Mouse (Mus musculus) monocyte, adult 2 months (primary cell): Measurements from ENCODE around the gene Fadd.

Experiments
- DNase-seq, 2 experiments: peaks; one replicate each; pipeline ENCODE4 v3.0.0; 2022; ENCODE audit warnings: low spot score in 2 of 2, low read depth in 1 of 2

Fadd gene

DNA sequence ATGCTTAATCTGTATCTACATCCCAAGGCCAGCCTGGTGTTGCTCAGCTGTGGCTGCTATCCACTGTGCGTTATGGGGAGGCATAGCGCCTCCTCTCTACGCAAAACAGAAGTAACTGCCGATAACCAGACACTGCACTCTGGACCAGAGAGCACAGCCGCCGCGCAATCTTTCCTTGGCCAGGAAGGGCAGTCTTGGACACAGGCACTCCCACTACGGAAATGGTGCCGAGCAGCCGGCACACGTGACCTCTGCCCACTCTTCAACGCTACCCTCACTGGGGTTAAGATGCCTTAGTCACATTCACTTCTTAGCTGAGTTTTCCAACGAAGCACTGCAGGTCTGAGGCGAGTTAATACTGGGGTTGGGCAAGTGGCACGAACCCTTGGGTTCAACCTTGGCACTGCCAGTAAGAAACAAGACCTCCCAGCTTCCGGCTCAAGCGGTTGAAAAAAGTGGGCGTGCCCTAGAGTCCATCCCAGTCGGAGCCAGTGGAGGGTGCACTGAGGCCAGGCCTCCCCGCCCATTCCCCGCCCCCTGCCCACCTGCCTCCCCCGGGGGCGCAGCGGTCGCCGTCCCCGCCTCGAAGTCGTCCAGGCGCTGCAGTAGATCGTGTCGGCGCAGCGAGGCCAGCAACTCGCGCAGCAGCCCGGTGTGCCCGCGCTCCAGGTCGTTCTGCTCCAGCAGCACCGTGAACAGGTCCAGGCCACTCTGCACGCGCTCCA, 542 bp downstream of the Fadd start:
- DNase-seq = peak; percentile 71 to 72

DNA sequence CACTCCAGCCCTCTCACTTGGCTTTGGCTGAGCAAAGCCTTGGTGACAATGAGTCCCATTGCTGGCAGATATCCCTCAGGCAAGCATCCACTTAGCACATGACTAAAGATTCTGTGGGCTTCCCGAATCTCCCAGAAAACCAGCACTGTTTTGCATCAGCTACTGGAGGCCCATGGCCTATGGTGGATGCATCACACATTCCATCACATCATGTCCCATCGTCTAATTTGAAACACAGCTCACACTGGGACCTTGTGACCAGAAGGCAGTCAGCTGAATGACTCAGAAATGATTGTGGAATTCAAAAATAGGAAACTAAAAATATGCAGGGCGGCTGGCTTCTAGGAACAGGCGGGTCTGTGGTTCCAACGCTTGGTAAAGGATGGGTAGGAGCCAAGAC, 4.4 kb downstream of the Fadd start:
- no peak for DNase-seq

DNA sequence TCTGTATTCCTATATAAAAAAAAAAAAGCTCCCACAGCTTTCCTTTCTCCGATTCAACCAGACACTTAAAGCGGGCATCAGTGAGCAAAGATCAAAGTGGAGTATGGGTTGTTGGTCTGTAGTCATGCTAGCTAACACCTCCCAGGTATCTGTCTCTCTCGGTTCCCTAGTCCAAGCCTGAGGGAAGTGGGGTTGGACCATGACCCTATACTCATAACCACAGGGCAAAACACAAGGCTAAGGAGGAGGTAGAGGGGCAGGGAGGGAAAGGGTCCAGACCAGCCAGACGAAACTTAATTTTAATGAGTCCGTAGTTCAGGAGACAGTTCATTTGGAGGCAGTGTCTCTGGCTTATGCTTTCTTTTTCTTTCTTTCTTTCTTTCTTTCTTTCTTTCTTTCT, 10.0 kb downstream of the Fadd start:
- DNase-seq = no peak

DNA sequence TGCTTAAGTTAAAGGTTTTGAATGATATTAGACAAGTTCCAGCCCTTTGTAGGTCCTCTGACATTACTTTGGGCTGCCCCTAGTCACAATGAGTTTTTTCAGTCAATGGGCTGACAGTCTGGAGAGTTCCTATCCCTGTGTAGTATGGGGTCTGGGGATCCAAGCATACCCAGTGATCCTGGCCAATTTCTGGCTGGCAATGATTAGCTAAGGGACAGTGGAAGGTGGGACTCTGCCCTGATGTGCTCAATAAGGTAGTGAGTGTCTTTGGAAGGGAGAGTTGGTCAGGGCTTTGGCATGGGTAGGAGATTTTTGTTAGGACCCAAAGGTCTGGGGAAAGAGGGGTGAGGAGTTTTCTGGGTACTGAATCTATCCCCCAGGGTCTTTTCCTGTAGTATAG, 10.7 kb downstream of the Fadd start:
- DNase-seq = no peak

DNA sequence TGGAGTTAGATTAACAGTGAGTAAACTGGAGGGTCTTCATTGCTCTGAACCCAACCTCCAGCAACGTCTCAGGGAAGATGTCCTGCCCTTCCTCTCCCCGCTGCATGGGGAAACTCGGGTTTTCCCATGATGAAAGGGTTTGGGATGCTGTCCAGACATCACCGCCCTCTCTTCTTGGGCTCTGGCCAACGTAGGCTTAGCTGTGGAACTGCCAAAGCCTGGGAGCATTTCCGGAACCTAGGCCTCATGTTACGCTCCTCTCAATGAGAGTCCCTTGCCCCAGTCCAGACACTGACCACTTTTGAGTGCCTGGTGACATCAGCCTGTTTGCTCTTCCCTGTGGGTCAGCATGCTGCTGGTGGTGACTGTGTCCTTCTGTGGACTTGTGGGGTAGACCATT, 12.8 kb downstream of the Fadd start:
- no peak for DNase-seq

DNA sequence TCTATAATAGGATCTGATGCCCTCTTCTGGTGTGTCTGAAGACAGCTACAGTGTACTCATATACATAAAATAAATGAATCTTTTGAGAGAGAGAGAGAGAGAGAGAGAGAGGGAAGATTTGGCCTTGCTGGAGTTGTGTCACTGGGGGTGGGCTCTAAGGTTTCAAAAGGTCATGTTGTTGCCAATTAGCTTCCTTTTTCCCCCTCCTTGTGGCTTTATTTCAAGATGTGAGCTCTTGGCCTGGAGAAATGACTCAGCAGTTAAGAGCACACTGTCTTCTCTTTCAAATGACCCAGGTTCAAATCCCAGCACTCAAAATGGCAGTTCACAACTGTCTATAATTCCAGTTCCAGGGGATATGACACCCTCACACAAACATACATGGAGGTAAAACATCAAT, 14.2 kb downstream of the Fadd start:
- DNase-seq = no peak

DNA sequence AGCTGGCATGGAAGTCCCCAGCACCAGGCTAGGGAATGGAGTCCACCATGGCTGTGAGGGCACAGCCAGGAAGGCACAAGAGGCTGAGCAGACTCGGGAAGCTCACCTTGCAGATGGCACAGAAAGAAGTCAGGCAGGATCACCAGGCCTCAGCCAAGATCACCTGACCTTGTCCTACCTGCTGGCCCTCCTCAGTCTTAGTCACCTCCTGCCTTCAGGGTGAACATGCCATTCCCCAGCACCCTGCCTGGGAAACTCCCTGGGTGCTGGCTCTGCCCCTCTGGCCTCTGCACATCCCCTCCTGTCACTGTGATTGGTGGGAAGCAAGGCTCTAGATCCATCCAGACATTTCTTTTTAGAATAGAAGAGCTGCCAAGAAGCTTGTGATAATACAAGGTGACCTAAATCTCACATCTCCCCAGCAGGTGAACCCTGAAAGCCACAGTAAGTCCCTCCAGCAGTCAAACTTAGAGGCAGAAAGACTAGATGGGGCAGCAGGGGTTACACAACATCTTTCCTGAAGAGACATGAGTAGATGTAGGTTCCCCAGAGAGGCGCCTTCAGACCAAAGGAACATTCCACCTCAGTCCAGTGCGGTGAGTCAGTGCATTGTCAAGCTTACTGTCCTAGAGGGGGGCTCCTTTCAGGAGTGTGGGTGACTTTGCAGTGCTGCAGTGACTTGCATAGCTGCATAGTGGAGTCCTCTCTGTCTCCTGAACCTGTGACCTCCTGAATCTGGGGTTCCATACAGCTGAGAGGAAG, 15.2 kb downstream of the Fadd start:
- DNase-seq = no peak

DNA sequence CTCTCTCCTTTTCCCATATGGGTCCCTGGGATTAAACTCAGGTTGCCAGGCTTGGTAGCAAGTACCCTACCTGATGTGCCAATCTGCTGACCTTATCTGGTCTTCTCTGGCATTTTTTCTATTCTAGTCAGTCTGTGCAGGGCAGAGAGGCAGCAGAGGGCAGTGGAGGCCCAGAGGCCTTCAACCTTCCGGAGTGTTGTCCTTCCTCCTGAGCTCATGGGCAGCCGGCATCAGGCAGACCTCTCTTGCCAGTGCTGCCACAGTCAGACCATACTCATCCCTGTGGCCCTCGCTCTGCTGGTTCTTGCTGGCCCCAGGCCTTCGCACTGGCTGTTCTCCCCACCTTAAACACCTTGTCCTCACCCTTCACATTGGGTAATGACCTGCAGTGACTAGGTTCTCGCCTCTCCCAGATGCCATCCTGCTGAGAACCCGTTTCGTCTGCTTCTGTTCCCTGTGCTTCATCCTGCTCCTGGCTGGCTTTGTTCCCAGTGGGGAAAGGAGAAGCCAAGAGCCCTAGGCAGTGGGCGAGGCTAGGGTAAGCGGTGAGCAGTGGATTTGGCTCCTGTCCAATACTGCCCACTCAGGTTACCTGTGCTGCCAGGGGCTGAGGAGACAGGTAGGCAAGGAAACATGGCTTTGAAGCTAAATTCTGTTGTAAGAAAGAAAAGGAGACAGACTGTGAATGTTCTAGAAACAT, 18.7 kb downstream of the Fadd start:
- no peak for DNase-seq

DNA sequence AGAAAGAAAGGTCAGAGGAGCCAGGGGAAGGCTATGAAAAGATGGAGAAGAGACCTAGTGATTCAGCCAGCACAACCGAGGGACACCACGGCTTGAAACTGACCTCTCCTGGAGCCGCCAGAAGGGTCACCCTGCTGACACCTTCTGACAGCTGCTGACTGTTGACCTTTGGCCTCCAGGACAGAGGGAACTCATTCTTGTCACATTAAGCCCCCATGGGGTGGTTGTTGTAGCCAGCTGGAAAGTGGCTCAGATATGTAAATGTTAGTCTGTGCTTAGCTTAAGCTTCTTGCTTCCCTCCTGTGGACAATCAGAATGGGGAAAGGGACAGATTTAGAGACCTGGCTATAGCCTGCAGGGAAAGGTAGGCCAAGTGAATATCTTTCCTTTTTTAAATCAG, 20.2 kb downstream of the Fadd start:
- no peak for DNase-seq

DNA sequence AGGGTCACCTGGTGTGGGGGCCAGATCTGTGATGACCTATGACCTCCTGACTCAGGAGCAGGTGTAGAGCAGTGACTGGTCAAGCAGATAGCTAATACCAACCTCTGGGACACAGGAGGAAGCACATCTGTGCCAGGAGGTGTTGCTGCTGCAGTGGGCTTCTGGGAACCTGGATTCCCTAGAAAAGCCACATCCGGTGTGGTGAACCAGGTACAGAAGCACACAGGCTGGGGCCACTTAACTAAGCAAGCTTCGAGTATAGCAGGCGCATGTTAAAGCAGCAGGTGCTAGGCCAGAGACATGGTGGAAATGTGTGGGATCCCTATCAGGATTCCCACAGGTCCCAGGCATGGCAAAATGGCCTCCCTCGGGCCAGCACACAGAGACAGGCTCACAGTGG, 21.7 kb downstream of the Fadd start:
- no peak for DNase-seq

DNA sequence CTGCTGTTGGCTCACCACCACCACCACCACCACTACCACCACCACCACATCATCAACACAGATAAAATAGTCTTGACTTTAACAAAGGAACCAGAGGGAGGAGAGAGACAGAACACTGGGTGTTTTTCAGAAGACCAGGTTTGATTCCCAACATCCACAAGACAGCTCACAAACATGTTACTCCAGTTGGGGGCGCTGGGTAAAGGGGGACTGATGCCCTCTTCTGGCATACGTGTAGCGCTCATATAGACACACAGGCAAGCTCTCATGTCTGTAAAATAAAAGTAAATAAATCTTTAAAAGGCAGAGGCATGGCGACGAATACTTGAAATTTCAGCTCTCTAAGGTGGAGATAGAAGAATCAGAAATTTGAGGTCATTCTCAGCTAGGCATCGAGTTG, 23.7 kb downstream of the Fadd start:
- DNase-seq = no peak

DNA sequence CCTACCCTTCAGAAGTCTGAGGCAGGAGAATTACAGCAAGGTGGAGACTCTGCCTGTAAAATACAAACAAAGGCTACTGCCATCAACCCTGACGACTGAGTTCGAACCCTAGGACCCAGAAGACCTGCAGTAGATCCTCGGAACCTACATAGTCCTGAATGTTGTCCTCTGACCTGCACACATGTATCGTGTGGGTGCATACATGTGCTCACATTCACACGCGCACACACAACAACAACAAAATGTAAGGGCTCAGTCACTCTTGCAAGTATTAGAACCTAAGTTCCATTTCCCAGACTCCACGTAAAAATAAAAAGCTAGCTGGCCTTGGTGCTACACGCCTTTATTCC, 28.2 kb downstream of the Fadd start:
- no peak for DNase-seq

DNA sequence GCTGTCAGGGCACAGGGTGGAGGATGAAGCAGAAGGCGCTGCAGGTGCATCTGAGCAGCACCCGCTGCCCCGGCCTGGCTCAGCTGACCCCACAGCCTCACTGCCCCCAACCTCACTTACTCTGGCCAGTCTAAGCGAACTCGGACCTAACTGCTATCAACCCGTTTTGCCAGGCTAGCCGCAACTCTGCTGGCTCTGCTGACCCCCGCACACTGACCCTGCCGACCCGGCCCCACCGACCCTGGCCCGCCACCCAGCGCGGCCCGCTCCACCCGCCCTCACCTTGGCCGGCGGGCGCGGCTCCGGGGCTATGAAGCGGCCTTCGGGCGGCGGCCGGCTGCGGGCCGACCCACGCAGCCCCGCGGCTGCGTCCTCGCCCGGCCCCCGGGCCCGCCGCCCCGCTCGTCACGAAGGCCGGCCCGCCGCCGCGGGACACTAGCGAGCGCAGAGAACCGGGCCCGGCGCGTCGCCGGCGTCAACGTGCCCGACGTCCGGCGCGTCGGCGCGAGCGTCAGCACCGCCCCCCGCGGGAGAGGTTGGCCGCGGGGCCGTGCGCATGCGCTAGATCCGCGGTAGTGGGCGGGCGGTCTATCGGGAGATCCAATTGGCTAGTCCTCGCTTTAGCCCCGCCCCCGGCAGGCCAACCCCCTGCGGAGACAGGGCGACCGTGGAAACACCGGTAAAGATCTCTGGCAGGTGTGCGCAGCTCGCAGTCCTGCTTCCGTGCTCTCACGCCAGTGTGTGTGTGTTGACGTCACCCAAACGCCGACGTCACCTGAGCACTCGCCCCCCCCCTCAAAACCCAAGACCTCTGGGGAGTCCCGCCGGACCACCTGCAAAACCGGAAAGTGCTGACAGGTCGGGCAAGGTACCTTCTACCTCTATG, 28.8 kb downstream of the Fadd start, which contains the start of gene Ppfia1:
Ppfia1 (minus strand) TSS at position 493 of the 886 bp plus-strand sequence.
- peak; percentile 88 to 95 for DNase-seq

DNA sequence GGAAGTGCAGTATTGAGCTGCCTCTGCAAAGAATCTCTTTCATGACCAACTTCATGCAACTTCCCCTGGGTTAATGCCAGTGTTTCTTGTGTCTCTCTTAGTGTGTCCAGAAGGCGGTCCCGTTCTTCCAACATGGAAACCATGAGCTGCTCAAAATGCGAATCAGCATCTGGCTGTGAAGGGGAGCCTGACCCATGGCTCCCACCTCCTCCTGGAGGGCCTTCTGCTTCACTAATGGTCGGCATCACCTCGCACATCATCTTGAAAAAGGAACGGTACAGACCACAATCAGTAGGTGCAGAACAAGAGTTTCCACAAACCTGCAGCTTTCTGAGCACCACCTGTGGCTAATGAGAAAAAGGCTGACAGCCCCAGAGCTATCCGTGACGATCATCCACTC, 30.0 kb downstream of the Fadd start:
- DNase-seq = no peak

DNA sequence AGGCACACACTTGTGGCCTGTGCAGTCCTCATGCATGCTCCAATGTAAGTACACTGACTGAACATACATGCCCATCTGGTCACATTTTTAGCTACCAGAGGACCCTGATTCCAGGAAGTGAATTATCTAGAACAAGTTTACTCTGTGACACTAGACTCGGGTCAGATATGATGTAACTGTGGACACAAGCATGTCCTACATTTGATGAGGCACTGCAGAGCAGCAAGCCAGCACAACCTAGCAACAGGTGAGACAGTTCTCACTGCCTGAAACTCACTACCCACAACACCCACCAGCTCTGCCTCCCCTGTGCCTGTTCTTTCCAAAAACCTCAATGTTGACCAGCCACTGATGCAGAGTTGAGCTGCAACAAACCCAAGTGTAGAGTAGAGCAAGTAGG, 31.5 kb downstream of the Fadd start:
- DNase-seq = no peak

DNA sequence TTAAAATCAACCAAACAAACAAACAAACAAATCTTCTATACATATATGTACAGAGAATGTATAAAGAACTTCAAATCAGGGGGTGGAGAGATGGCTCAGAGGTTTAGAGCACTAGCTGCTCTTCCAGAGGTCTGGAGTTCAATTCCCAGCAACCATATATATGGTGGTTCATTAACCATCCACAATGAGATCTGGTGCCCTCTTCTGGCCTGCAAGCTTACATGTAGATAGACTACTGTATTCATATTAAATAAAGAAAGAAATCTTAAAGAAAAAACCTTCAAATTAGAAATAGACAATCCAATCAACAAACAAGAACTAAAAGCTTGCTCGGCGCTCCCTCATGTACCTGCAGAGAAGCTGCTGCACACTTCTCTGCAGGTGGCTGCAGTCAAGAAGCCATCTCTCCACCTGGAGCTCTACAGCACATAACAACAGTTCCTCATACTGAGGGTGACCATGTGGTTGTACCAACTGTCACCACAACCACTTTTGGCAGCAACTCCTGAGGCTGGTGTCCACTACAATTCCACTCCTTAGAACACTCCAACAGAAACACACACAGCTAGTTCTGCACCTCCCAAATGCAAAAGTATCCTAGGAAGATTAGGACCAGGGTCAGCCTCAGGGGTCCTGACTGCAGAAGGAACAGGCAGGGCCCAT, 32.2 kb downstream of the Fadd start:
- no peak for DNase-seq

DNA sequence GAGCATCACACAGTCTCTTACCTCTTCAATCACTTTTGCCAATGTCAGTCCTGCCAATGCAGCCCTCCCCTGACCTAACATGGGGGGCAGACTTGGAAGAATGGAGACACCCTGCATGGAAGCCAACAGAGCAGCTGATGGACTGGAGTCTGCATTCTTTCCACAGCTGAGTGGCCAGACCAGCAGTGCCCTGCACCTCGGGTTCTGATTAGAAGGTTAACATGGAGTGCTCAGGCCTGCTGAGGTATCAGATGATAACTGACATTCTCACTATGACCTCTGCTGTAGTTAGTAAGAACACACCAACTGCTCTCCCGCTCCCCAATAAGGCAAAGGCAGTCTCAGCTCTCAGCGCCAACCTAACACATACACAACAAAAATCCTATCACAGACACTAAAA, 37.0 kb downstream of the Fadd start:
- DNase-seq = no peak

DNA sequence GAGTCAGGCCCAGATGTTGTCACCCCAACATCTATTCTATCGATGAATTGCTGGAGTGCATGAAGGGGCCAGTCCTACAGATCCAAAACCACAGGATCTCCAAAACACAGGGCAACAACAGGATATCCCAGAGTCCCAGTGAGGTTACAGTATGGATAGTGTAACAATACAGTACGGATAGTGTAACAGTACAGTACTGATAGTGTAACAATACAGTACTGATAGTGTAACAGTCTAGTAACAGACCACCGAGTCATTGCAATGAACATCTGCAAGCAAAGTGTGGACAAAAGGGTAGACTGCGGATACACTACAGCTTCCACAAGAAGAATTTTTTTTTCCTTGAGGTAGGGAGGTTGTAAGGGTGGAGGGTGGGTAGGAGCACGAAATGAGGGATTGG, 40.9 kb downstream of the Fadd start:
- DNase-seq = no peak

DNA sequence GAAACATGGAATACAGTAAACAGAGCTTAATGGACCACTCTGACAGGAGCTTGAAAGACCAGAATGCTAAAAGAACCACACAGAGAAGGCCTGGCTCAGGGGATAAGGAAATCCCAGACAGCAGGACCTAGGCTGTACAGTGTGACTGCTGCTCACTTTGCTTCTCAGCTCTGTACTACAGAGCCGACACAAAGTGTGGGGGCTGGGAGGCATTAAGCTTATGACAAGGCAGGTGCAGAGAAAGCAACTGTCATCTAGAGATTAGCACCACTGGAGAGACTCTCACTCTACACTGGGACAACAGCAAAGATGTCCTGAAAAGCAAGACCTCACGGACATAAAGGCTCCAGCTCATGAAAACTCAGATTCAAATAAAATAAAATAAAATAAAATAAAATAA, 43.1 kb downstream of the Fadd start:
- no peak for DNase-seq

DNA sequence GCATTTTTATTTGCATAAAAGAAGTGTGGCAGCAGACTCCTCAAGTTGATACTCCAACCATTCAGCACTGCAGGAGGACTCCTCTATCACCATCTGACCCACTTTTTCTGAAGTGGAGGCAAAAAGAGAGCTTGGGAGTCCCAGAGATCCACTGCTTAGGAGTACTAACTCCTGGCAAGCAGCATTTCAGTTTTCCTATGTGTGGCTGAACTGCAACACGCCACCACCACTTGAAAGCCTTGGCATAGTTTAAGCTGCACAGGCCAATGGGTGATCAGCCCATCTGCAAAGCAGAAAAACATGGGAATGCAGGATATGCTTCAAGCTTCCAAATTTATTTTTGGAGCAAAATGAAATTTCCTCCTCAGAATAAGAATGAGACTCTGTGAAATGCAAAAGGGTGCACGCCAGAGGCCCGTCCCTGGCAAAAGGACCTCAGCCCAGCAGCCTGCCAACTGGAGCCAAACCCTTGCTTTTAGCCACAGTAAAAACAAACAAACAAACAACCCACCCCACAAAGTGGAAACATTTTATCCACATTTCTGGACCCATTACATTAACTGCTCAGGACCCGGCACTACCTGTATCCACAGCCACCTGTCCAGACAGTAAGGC, 44.1 kb downstream of the Fadd start:
- DNase-seq = no peak
